Mouse (Mus musculus): ENCODE data around the gene Cyp2c50.
"Not testable (repeated sequence)": the region's sequence is repeated elsewhere in the genome, so short reads cannot be mapped to it uniquely, and the experiment has no call there.

Cyp2c50 gene

GRCm38 (mm10) chr19:40089421-40089820, at the start of gene Cyp2c50:
Gene Cyp2c50 (plus strand): TSS chr19:40089688.
- DNase-seq: not testable (repeated sequence)

GRCm38 (mm10) chr19:40073701-40074100, 15.8 kb upstream of the Cyp2c50 start, which contains the start of gene Cyp2c54:
Gene Cyp2c54 (minus strand): TSS chr19:40073827.
- DNase-seq: no peak

- no peak for DNase-seq
These were observed 1.1 kb upstream of the Cyp2c50 start for GRCm38 (mm10) chr19:40088381-40088780.

GRCm38 (mm10) chr19:40091111-40091510, 1.6 kb downstream of the Cyp2c50 start:
- DNase-seq: no peak

GRCm38 (mm10) chr19:40119624-40120023, 30.1 kb downstream of the Cyp2c50 start:
- not testable (repeated sequence) for DNase-seq

GRCm38 (mm10) chr19:40125165-40125564, 35.7 kb downstream of the Cyp2c50 start:
- DNase-seq: not testable (repeated sequence)

- DNase-seq: not testable (repeated sequence)
These were observed 37.5 kb downstream of the Cyp2c50 start for GRCm38 (mm10) chr19:40126996-40127395.
